Mouse (Mus musculus): ENCODE results near the gene Chadl. TPM values are rescaled to one million over a fixed set of nuclear protein-coding genes. Genes with fewer than 3 reads are reported as not detected.
"Not testable (repeated sequence)": the region's sequence is repeated elsewhere in the genome, so short reads cannot be mapped to it uniquely, and the experiment has no call there.

Gene Chadl
- total RNA-seq, 2 experiments from 2014 or later = 20.6 to 25.4 TPM

GRCm38 (mm10) chr15:81702306-81703093, 5.4 kb upstream of the Chadl start:
- no peak for DNase-seq (ENCODE audit: extremely low spot score in 1 of 2, low spot score in 2 of 2)
- intact Hi-C loops (cut with DNase I) = no loop called here

- DNase-seq (ENCODE audit: extremely low spot score in 1 of 2, low spot score in 2 of 2); intact Hi-C loops (cut with DNase I): not testable (repeated sequence)
Measured at GRCm38 (mm10) chr15:81701350-81701749, 4.3 kb upstream of the Chadl start.

- intact Hi-C loops (cut with DNase I) = no loop called here
- no peak for DNase-seq (ENCODE audit: extremely low spot score in 1 of 2, low spot score in 2 of 2)
Measured at GRCm38 (mm10) chr15:81700601-81701000, 3.5 kb upstream of the Chadl start.

- intact Hi-C loops (cut with DNase I) = no loop called here
- DNase-seq (ENCODE audit: extremely low spot score in 1 of 2, low spot score in 2 of 2) = no peak
Measured at GRCm38 (mm10) chr15:81700161-81700560, 3.1 kb upstream of the Chadl start.

GRCm38 (mm10) chr15:81698532-81698931, 1.4 kb upstream of the Chadl start:
- DNase-seq (ENCODE audit: extremely low spot score in 1 of 2, low spot score in 2 of 2) = no peak
- intact Hi-C loops (cut with DNase I) = no loop called here

GRCm38 (mm10) chr15:81697847-81698246, 760 bp upstream of the Chadl start:
- DNase-seq (ENCODE audit: extremely low spot score in 1 of 2, low spot score in 2 of 2) = no peak

GRCm38 (mm10) chr15:81694891-81695290, 2.2 kb downstream of the Chadl start:
- DNase-seq (ENCODE audit: extremely low spot score in 1 of 2, low spot score in 2 of 2) = no peak
- intact Hi-C loops (cut with DNase I) = no loop called here

More at GRCm38 (mm10) chr15:81697847-81698246, 760 bp upstream of the Chadl start:
- intact Hi-C loops (cut with DNase I) = no loop called here

- peak; percentile 63 to 88 for DNase-seq (ENCODE audit: extremely low spot score in 1 of 2, low spot score in 2 of 2)
- intact Hi-C loops (cut with DNase I) = no loop called here
Measured at GRCm38 (mm10) chr15:81693967-81694881, 2.9 kb downstream of the Chadl start.

- DNase-seq (ENCODE audit: extremely low spot score in 1 of 2, low spot score in 2 of 2) = no peak
Measured at GRCm38 (mm10) chr15:81693366-81693966, 3.6 kb downstream of the Chadl start.

GRCm38 (mm10) chr15:81680301-81680805, 16.7 kb downstream of the Chadl start:
- intact Hi-C loops (cut with DNase I) = no loop called here
- no peak for DNase-seq (ENCODE audit: extremely low spot score in 1 of 2, low spot score in 2 of 2)

More at GRCm38 (mm10) chr15:81693366-81693966, 3.6 kb downstream of the Chadl start:
- intact Hi-C loops (cut with DNase I) = no loop called here

GRCm38 (mm10) chr15:81676637-81677036, 20.4 kb downstream of the Chadl start:
- intact Hi-C loops (cut with DNase I) = no loop called here
- DNase-seq (ENCODE audit: extremely low spot score in 1 of 2, low spot score in 2 of 2) = no peak

GRCm38 (mm10) chr15:81670231-81670640, 26.9 kb downstream of the Chadl start:
- intact Hi-C loops (cut with DNase I) = no loop called here

GRCm38 (mm10) chr15:81666957-81667356, 30.1 kb downstream of the Chadl start:
- intact Hi-C loops (cut with DNase I) = no loop called here
- DNase-seq (ENCODE audit: extremely low spot score in 1 of 2, low spot score in 2 of 2) = no peak

More at GRCm38 (mm10) chr15:81670231-81670640, 26.9 kb downstream of the Chadl start:
- peak in 1 of 2 experiments; percentile 28 for DNase-seq (ENCODE audit: extremely low spot score in 1 of 2, low spot score in 2 of 2)

- intact Hi-C loops (cut with DNase I) = no loop called here
- peak; percentile 89 to 95 for DNase-seq (ENCODE audit: extremely low spot score in 1 of 2, low spot score in 2 of 2)
Measured at GRCm38 (mm10) chr15:81663697-81664561, 33.2 kb downstream of the Chadl start, which contains the start of gene L3mbtl2. Gene L3mbtl2, plus strand, starts transcription at chr15:81663889.

- intact Hi-C loops (cut with DNase I) = no loop called here
- DNase-seq (ENCODE audit: extremely low spot score in 1 of 2, low spot score in 2 of 2) = no peak
Measured at GRCm38 (mm10) chr15:81663281-81663680, 33.8 kb downstream of the Chadl start.

GRCm38 (mm10) chr15:81661701-81662100, 35.4 kb downstream of the Chadl start:
- intact Hi-C loops (cut with DNase I) = no loop called here
- no peak for DNase-seq (ENCODE audit: extremely low spot score in 1 of 2, low spot score in 2 of 2)

- intact Hi-C loops (cut with DNase I) = no loop called here
- no peak for DNase-seq (ENCODE audit: extremely low spot score in 1 of 2, low spot score in 2 of 2)
Measured at GRCm38 (mm10) chr15:81650636-81651035, 46.5 kb downstream of the Chadl start.
